Mouse (Mus musculus): ENCODE measurements around the gene A730061H03Rik. TPM values are rescaled to one million over a fixed set of nuclear protein-coding genes. Genes with fewer than 3 reads are reported as not detected.
A peak's percentile ranks its signal among the peaks of the same experiment; 100 is the strongest.

The A730061H03Rik gene
- polyA plus RNA-seq (2015; fragmentation: Nextera tagmentation; extraction: Ambion mirVana): 1.2 and 1.4 TPM in 2 replicates

DNA sequence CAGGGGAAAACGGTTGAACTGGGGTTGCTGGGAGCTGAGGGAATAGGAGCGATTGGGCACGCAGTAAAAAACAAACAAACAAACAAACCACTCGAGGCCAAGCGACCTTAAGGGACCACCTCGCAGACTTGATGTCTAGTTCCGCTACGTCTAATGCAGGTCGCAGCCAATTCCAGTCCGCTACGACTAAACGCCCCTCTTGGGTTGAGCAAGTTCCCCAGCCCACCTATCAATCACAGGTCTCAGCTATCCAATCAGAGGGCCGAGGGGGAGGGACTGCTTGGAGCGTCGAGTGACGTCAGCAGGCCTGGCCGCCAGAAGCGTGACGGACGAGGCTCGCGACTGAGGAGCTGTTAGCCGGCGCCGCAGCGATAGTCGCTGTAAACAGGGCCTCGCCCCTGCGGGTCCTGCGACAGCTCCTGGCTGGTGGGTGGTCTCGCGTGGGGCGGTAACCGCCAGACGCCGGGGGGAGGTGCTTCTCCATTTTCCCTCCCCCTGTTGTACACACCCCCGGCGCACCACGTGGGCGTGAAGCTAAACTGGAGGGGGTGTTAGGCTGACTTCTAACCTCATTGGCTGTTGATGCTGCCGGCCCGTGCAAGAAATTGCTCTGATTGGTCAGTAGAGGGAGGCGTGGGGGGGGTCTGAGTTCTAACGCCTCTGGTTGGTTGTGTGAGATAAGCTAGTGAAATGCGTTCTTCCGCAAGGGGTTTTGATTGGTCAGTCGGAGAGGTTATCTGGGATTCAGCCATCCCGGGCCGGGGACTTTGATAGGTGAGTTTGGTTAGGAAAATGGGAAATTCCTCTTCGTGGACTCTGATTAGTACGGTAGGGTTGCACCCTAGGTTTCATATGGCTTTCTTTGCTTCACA lies at the start of gene A730061H03Rik:
A730061H03Rik (minus strand) TSS at position 205 of the 872 bp plus-strand sequence.
- H3K9me3 ChIP-seq: no peaks in the 10 kb centered on the region
- H3K4me2 ChIP-seq: peak within 1 kb of the TSS; percentile 80
- peak within 1 kb of the TSS; percentile 49 for H3K9ac ChIP-seq
- peak within 1 kb of the TSS; percentile 64 for H3K4me3 ChIP-seq (replicated peaks)
- peak; percentile 91 for ATAC-seq (ENCODE audit: insufficient read depth, low FRiP score, low read depth)
- under 1% methylated on average over 51 of the region's 51 CpGs for WGBS
- peaks cover 20% of the 10 kb centered on the region for H3K4me1 ChIP-seq
- H3K36me3 ChIP-seq: peaks cover 19% of the 10 kb centered on the region; the same call in 1 of the 2 replicates
- H3K27ac ChIP-seq: peak within 1 kb of the TSS; percentile 98
- no peaks in the 10 kb centered on the region for H3K27me3 ChIP-seq (replicated peaks)

DNA sequence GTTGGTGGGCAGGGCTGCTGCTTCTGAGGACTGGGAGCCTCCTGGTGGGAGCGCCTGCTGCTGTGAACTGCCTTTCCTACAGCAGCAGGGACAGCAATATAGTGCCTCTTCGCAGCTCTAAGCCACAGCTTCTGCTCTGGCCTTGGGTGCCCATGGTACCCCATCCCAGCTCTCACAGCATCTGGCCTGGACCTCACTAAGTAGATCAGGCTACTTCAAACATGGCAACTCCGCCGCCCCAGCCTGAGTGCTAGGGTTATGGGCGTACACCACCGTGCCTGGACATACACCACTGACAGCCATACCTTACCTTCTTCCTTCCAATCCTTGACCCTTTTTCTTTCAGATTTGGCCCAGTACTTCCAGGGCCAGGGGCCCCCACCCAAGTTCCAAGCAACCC lies 48.1 kb upstream of the A730061H03Rik start:
- Histone ChIP-seq H3K27me3 (replicated peaks) (no peaks in the 10 kb centered on the region), H3K4me3 (replicated peaks) (no peak overlapping the region), H3K36me3 (peaks cover 27% of the 10 kb centered on the region; the same call in 1 of the 2 replicates), H3K9me3 (no peaks in the 10 kb centered on the region), H3K27ac (no peak overlapping the region), H3K9ac (no peak overlapping the region), H3K4me2 (no peak overlapping the region), H3K4me1 (peaks cover 9% of the 10 kb centered on the region)
- no peak for ATAC-seq (ENCODE audit: insufficient read depth, low FRiP score, low read depth)
- 91% methylated on average over 6 of the region's 6 CpGs for WGBS

DNA sequence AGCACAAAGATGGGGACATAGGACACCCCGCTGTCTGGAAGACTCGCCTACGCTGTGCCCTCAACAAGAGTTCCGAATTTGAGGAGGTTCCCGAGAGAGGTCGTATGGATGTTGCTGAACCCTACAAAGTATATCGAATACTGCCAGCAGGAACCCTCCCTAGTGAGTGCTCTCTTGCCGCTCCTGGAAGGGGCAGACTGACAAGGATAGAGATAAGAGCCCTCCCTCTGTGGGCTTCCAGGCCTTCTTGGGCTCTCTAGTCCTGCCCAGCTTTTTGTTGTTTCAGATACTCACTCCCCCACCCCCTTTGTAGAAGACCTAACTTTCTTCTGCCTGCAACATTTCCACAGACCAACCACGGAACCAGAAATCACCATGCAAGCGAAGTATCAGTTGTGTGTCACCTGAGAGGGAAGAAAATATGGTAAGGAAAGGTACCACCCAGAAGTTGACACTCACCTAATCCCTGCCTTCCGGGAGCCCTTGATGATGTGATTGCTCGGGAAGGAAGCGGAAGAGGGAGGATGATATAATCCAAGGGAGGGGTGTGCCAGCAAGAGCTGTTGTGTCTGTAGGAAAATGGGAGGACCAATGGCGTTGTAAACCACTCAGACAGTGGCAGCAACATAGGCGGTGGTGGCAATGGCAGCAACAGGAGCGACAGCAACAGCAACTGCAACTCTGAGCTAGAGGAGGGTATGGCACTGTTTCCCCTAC lies 45.7 kb upstream of the A730061H03Rik start:
- Histone ChIP-seq H3K9ac (no peak overlapping the region), H3K27ac (no peak overlapping the region), H3K4me2 (no peak overlapping the region), H3K36me3 (peaks cover 39% of the 10 kb centered on the region), H3K4me3 (replicated peaks) (no peak overlapping the region), H3K27me3 (replicated peaks) (no peaks in the 10 kb centered on the region), H3K9me3 (no peaks in the 10 kb centered on the region), H3K4me1 (peaks cover 10% of the 10 kb centered on the region)
- WGBS: 91% methylated on average over 16 of the region's 16 CpGs
- no peak for ATAC-seq (ENCODE audit: insufficient read depth, low FRiP score, low read depth)

DNA sequence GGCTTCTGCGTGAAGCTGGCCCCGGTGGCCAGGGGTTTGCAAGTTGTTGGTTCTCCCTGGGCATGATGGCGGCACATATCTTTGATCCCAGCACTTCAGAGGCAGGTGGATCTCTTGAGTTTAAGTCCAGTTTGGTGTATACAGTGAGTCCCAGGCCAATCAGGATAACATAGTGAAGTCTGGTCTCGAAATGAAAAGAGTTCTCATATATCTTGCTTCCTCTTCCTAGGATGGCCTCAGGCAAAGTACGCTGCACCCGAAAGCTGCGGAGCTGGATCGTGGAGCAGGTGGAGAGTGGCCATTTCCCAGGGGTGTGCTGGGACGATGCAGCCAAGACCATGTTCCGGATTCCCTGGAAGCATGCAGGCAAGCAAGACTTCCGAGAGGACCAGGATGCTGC lies 44.6 kb upstream of the A730061H03Rik start:
- H3K27ac ChIP-seq: peak overlapping the region; percentile 85; the same call in 1 of the 2 replicates
- no peak for ATAC-seq (ENCODE audit: insufficient read depth, low FRiP score, low read depth)
- peaks cover 10% of the 10 kb centered on the region for H3K4me1 ChIP-seq
- H3K4me2 ChIP-seq: peak overlapping the region; percentile 59
- peaks cover 46% of the 10 kb centered on the region for H3K36me3 ChIP-seq
- H3K27me3 ChIP-seq (replicated peaks): no peaks in the 10 kb centered on the region
- H3K4me3 ChIP-seq (replicated peaks): no peak overlapping the region
- WGBS: 90% methylated on average over 11 of the region's 11 CpGs
- no peak overlapping the region for H3K9ac ChIP-seq
- no peaks in the 10 kb centered on the region for H3K9me3 ChIP-seq

DNA sequence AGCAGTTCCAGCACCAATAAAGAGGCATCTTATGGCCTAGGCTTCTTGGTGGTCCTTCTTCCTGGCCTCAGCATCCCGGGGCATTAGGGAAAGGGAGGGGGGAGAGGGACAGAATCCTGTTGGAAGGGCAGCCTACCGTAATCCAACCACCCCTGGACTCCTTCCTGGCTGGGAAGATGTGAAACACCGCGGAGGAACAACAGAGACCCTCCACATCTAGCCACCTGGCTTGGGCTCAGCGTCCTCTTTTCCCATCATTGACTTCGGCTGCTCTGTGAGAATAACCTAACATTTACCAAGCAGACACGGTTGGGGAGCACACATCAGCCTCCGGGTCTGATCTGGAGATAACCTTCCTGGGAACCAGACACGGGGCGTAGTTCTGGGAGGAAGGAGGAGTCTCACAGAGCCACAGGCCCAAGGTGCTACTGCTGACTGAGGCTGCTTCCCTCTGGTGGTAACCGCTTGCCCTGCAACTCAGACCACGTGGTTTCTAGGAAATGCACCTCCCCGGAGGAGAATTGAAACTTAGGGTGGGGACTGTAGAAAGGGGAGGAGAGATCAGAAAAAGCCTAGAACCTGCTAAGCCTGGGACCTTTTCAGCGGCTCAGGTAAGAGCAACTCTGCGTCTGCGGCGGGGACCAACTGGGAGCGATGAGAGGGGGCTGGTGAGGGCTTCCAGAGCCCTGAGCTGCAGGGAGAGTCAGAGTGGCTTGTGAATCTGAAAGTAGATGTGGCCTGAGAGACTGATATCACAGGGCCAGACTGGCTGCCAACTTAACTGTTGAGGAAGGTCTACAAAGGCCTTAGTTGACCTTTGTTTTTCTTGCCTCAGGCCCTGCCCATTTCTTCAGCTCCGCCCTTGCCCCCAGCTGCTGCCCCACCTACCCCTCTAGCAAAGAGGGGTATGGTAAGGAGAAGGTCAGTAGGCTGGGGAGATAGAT lies 43.7 kb upstream of the A730061H03Rik start:
- H3K4me2 ChIP-seq: peak overlapping the region; percentile 59
- WGBS: 10% methylated on average over 19 of the region's 19 CpGs
- no peaks in the 10 kb centered on the region for H3K27me3 ChIP-seq (replicated peaks)
- ATAC-seq (ENCODE audit: insufficient read depth, low FRiP score, low read depth): peak; percentile 95
- peaks cover 10% of the 10 kb centered on the region for H3K4me1 ChIP-seq
- H3K36me3 ChIP-seq: peaks cover 52% of the 10 kb centered on the region
- peak overlapping the region; percentile 45 for H3K4me3 ChIP-seq (replicated peaks)
- no peaks in the 10 kb centered on the region for H3K9me3 ChIP-seq
- H3K27ac ChIP-seq: peak overlapping the region; percentile 85
- H3K9ac ChIP-seq: peak overlapping the region; percentile 18; the same call in 1 of the 2 replicates

DNA sequence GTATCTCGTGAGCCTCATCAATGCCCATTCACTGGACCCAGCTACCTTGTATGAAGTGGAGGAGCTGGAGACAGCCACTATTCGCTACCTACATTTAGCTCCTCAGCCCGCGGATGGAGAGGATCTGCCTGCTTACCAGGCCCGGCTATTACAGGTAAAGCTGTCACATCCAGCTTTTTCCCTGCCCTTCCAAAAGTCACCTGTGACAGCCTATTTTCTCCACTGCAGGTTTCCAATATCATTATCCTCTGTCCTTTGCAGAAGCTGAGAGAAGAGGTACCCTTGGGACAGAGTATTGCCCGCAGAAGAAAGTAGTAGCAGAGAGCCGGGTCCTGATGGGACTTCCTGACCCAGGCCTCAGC lies 43.0 kb upstream of the A730061H03Rik start, which contains the start of gene Irf9:
Irf9 (plus strand) TSS at position 301 of the 362 bp plus-strand sequence.
- ATAC-seq (ENCODE audit: insufficient read depth, low FRiP score, low read depth): no peak
- 86% methylated on average over 7 of the region's 7 CpGs for whole genome bisulfite sequencing
- H3K4me1 ChIP-seq: peaks cover 10% of the 10 kb centered on the region
- H3K9me3 ChIP-seq: no peaks in the 10 kb centered on the region
- peaks cover 51% of the 10 kb centered on the region for H3K36me3 ChIP-seq
- peak within 1 kb of the TSS; percentile 59 for H3K4me2 ChIP-seq
- peak within 1 kb of the TSS; percentile 85 for H3K27ac ChIP-seq
- peak within 1 kb of the TSS; percentile 45 for H3K4me3 ChIP-seq (replicated peaks)
- H3K27me3 ChIP-seq (replicated peaks): no peaks in the 10 kb centered on the region
- peak within 1 kb of the TSS; percentile 18; the same call in 1 of the 2 replicates for H3K9ac ChIP-seq

DNA sequence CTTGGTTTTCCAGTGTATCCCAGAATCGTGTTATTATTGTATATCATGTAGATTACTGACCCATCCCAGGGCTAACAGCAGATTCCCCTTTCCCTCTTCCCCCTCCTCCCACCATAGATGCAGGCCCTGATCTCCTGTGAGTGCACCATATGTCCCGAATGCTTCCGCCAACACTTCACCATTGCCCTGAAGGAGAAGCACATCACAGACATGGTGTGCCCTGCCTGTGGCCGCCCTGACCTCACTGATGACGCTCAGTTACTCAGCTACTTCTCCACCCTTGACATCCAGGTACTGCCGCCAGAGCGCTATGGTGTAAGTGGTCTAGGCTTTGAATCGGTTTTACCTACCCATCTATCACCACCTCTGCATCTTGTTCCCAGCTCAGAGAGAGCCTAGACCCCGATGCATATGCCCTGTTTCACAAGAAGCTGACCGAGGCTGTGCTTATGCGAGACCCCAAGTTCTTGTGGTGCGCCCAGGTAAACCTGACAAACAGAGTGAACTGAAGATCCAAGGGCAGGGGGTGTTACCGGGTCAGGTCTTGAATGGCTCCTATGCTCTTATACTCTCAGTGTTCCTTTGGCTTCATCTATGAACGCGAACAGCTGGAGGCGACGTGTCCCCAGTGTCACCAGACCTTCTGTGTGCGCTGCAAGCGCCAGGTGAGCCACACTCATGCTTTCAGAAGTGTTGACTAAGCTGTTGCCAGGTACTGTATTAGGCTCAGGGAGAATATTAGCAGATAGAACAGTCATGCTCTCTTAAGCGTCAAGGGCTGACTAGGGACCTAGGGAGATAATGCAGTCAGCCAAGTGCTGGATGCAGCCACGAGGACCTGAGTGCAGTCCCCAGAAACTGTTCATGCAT lies 38.5 kb upstream of the A730061H03Rik start:
- Histone ChIP-seq H3K4me3 (replicated peaks) (no peak overlapping the region), H3K9me3 (no peaks in the 10 kb centered on the region), H3K27me3 (replicated peaks) (no peaks in the 10 kb centered on the region), H3K36me3 (peaks cover 62% of the 10 kb centered on the region), H3K27ac (no peak overlapping the region), H3K4me2 (no peak overlapping the region), H3K9ac (no peak overlapping the region), H3K4me1 (peaks cover 5% of the 10 kb centered on the region; the same call in 1 of the 2 replicates)
- 92% methylated on average over 21 of the region's 21 CpGs for WGBS
- no peak for ATAC-seq (ENCODE audit: insufficient read depth, low FRiP score, low read depth)

DNA sequence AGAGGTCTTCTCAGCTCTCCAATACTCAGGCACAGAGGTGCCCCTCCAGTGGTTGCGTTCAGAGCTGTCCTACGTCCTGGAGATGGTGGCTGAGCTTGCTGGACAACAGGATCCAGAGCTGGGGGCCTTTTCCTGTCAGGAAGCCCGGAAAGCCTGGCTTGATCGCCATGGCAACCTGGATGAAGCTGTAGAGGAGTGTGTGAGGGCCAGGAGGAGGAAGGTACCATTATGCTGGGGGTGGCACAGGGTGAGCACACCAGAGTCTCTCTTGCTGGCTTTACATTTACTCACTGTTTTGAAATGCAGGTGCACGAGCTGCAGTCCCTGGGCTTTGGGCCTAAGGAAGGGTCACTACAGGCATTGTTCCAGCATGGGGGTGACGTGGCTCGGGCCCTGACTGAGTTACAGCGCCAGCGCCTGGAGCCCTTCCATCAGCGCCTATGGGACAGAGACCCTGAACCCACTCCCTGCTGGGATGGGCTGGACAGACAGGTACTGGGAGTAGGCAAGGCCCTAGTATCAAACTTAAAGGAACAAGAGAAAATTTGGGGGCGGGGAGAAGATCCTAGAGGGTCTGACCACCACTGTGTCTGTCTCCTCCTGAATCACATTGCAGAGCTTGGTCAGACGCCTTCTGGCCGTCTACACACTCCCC lies 36.0 kb upstream of the A730061H03Rik start:
- no peaks in the 10 kb centered on the region for H3K9me3 ChIP-seq
- peaks cover 52% of the 10 kb centered on the region for H3K36me3 ChIP-seq
- no peak overlapping the region for H3K4me3 ChIP-seq (replicated peaks)
- no peaks in the 10 kb centered on the region for H3K27me3 ChIP-seq (replicated peaks)
- 79% methylated on average over 13 of the region's 13 CpGs for WGBS
- H3K27ac ChIP-seq: no peak overlapping the region
- no peak overlapping the region for H3K9ac ChIP-seq
- 0 out of 2 replicates have a peak, but pooled peaks cover 9% of the 10 kb centered on the region for H3K4me1 ChIP-seq
- no peak for ATAC-seq (ENCODE audit: insufficient read depth, low FRiP score, low read depth)
- H3K4me2 ChIP-seq: no peak overlapping the region

DNA sequence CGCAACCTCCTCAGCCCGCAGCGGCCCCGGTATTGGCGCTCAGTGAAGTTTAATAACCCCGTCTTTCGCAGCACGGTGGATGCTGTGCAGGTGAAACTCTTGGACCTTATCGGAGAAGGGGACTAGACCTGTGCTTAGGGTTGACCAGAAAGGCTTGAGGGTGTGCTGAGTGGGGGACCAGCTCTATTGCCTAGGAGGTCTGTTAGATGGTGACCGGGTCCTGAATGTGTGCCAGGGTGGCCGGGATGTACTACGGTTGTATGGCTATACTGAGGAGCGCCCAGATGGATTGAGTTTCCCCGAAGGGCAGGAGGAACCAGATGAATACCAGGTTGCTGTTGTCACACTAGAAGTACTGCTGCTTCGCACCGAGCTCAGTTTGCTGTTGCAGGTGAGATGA lies 32.0 kb upstream of the A730061H03Rik start:
- Histone ChIP-seq H3K9me3 (no peaks in the 10 kb centered on the region), H3K4me3 (replicated peaks) (peak overlapping the region; percentile 81), H3K9ac (peak overlapping the region; percentile 77), H3K27ac (peak overlapping the region; percentile 99), H3K4me2 (peak overlapping the region; percentile 91), H3K4me1 (peaks cover 17% of the 10 kb centered on the region), H3K36me3 (peaks cover 26% of the 10 kb centered on the region), H3K27me3 (replicated peaks) (no peaks in the 10 kb centered on the region)
- no peak for ATAC-seq (ENCODE audit: insufficient read depth, low FRiP score, low read depth)
- WGBS: 4% methylated on average over 16 of the region's 16 CpGs

DNA sequence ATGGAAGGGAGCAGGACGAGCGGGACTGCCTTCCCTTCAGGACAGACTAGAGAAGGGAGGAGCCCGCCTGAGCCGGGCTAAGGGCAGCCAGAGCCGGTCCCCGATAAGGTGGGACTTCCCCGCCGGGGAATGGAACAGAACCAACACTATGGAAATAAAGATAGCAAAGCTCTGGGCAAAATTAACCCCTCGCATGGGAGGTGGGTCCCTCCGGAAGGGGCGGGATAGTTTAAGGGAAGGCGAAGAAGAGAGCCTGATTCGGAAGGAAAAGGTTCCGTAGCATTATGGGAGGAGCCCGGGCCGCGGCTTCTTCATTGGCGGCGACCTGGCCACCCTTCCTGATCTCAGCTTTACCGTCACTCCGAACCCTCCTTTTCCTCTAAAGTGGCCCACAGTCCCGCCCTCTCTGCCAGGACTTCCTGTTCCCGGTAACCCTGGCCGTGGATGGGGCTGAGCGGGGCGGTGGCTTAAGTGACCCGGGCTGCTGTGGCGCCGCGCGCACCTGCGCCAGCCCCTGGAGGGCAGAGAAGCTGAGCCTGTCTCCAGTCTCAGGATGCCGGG lies 31.2 kb upstream of the A730061H03Rik start, which contains the start of gene Rnf31:
Rnf31 (plus strand) TSS at position 378 of the 561 bp plus-strand sequence.
- Histone ChIP-seq H3K27me3 (replicated peaks) (no peaks in the 10 kb centered on the region), H3K36me3 (peaks cover 19% of the 10 kb centered on the region), H3K4me2 (peak within 1 kb of the TSS; percentile 91), H3K9me3 (no peaks in the 10 kb centered on the region), H3K4me3 (replicated peaks) (peak within 1 kb of the TSS; percentile 81), H3K27ac (peak within 1 kb of the TSS; percentile 99), H3K4me1 (peaks cover 17% of the 10 kb centered on the region), H3K9ac (peak within 1 kb of the TSS; percentile 77)
- under 1% methylated on average over 33 of the region's 33 CpGs for WGBS
- ATAC-seq (ENCODE audit: insufficient read depth, low FRiP score, low read depth): peak; percentile 90

Data from stomach, embryonic 15.5 days (tissue).